Mouse (Mus musculus) kidney, embryonic 14.5 days (tissue): Measurements from ENCODE around the gene Rnf19b. TPM values are rescaled to one million over a fixed set of nuclear protein-coding genes. Genes with fewer than 3 reads are reported as not detected.

Experiments
- ATAC-seq: fragments of 200-750 bp; cut with Nextera tagmentation; 2 replicates; pipeline ENCODE4 v1.8.0; 2017; ENCODE audit warnings: moderate number of reproducible peaks, mild to moderate bottlenecking, moderate TSS enrichment, moderate library complexity; ENCODE audit not compliant: low FRiP score, low TSS enrichment
- H3K27ac ChIP-seq: fragments of 300-500 bp; sonication (generic); 2 replicates; pipeline ENCODE4 v1.5.1; 2014; ENCODE audit warnings: low read depth, mild to moderate bottlenecking, low read length, moderate library complexity, mixed read lengths
- H3K27me3 ChIP-seq: fragments of 300-500 bp; sonication (generic); 2 replicates; pipeline ENCODE4 v1.6.1; 2014; ENCODE audit warnings: mild to moderate bottlenecking, low read length; ENCODE audit not compliant: control insufficient read depth, insufficient read depth
- H3K36me3 ChIP-seq: fragments of 300-500 bp; sonication (generic); 2 replicates; pipeline ENCODE4 v1.6.1; 2014; ENCODE audit warnings: low read length, mixed read lengths; ENCODE audit not compliant: control insufficient read depth, insufficient read depth
- H3K4me1 ChIP-seq: fragments of 300-500 bp; sonication (generic); 2 replicates; pipeline ENCODE4 v1.6.1; 2014; ENCODE audit warnings: low read length, mixed read lengths; ENCODE audit not compliant: control insufficient read depth, insufficient read depth
- H3K4me2 ChIP-seq: fragments of 300-500 bp; sonication (generic); replicated peaks from 2 replicates; pipeline ENCODE4 v1.6.1; 2014; ENCODE audit warnings: low read depth, mild to moderate bottlenecking, low read length
- H3K4me3 ChIP-seq: fragments of 300-500 bp; sonication (generic); 2 replicates; pipeline ENCODE4 v1.5.1; 2014; ENCODE audit warnings: mild to moderate bottlenecking, low read length
- H3K9ac ChIP-seq: fragments of 300-500 bp; sonication (generic); 2 replicates; pipeline ENCODE4 v1.6.1; 2014; ENCODE audit warnings: low read depth, mild to moderate bottlenecking, low read length, moderate library complexity
- H3K9me3 ChIP-seq: fragments of 300-500 bp; sonication (generic); 2 replicates; pipeline ENCODE4 v1.6.1; 2016; ENCODE audit warnings: low read length; ENCODE audit not compliant: control insufficient read depth
- WGBS: fragments of 180-500 bp; shearing (Covaris S2); extraction: QIAGEN DNeasy Blood & Tissue Kit; methylation state at CpG from one replicate; pipeline ENCODE4 v1.1.7; 2014; 5-methylcytosine and 5-hydroxymethylcytosine counted together
- polyA plus RNA-seq: library from polyadenylated mRNA; unstranded; fragments of >200 nt; fragmentation: Nextera tagmentation; extraction: Ambion mirVana; gene quantifications from 2 replicates; pipeline ENCODE4 v1.2.1, GENCODE M21; 2014

Rnf19b gene
- polyA plus RNA-seq, 1 experiment from 2014 or later = 7.6 TPM

GRCm38 (mm10) chr4:129049306-129050011 is 8.6 kb upstream of the Rnf19b start:
- H3K36me3 ChIP-seq = no peaks in the 10 kb centered on the region
- H3K4me1 ChIP-seq = no peaks in the 10 kb centered on the region; the same call in 1 of the 2 replicates
- peaks cover 15% of the 10 kb centered on the region for H3K27me3 ChIP-seq
- WGBS = 3% methylated on average over 23 of the region's 23 CpGs
- H3K27ac ChIP-seq = 0 out of 2 replicates have a peak overlapping the region, but pooled peaks have one; percentile 9
- peak overlapping the region; percentile 63 for H3K9ac ChIP-seq
- peak overlapping the region; percentile 54 for H3K4me3 ChIP-seq
- H3K4me2 ChIP-seq = peak overlapping the region; percentile 95
- no peaks in the 10 kb centered on the region for H3K9me3 ChIP-seq
- ATAC-seq = peak; percentile 18; the same call in 1 of the 2 replicates

DNA sequence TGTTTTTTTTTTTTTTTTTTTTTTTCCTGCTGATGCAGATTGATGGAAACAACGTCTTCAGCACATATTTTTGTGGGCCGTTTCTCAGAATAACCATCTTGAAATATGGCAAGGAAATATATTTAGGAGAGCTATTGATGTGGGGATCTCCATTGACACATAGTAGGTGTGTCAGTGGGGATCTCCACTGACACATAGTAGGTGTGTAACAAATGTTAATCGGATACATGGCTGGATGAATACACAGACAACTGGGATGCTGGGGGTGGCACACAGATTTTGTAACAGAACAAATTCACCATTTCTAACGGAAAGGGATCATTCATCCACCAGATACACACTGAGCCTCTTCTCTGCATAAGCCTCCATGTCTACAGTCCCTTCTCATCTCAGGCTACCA is 7.7 kb upstream of the Rnf19b start:
- Histone ChIP-seq H3K27me3 (peaks cover 15% of the 10 kb centered on the region), H3K4me2 (no peak overlapping the region), H3K4me1 (no peaks in the 10 kb centered on the region; the same call in 1 of the 2 replicates), H3K4me3 (no peak overlapping the region), H3K9ac (no peak overlapping the region), H3K27ac (no peak overlapping the region), H3K9me3 (no peaks in the 10 kb centered on the region), H3K36me3 (no peaks in the 10 kb centered on the region)
- no peak for ATAC-seq
- 78% methylated on average over 4 of the region's 4 CpGs for WGBS

DNA sequence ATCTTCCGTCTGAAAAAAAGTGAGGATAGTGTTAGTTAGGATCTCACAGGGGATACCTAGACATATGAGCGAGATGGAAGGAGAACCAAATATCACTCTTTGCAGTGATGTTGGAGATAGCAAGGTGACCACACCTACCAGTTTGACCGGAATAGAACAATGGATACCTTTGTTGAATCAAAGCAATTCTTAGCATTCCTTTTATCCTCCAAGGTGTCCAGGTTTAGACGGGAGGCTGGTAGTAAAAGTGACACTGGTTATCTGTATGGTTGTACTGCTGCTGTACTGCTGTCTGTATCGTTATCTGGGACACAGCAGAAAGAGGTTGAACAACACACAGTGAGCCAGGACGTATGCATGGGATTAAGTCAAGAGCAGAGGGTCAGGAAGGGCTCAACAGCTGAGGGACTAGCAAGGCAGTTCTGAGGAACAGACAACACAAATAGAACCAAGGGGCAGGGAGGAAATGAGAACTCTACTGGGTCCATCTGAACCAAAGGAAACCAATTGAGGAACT is 7.1 kb upstream of the Rnf19b start:
- Histone ChIP-seq H3K27ac (no peak overlapping the region), H3K4me3 (no peak overlapping the region), H3K4me1 (no peaks in the 10 kb centered on the region; the same call in 1 of the 2 replicates), H3K9ac (no peak overlapping the region), H3K9me3 (no peaks in the 10 kb centered on the region), H3K4me2 (no peak overlapping the region), H3K36me3 (no peaks in the 10 kb centered on the region), H3K27me3 (peaks cover 15% of the 10 kb centered on the region)
- no peak for ATAC-seq
- 67% methylated on average over 6 of the region's 6 CpGs for WGBS

DNA sequence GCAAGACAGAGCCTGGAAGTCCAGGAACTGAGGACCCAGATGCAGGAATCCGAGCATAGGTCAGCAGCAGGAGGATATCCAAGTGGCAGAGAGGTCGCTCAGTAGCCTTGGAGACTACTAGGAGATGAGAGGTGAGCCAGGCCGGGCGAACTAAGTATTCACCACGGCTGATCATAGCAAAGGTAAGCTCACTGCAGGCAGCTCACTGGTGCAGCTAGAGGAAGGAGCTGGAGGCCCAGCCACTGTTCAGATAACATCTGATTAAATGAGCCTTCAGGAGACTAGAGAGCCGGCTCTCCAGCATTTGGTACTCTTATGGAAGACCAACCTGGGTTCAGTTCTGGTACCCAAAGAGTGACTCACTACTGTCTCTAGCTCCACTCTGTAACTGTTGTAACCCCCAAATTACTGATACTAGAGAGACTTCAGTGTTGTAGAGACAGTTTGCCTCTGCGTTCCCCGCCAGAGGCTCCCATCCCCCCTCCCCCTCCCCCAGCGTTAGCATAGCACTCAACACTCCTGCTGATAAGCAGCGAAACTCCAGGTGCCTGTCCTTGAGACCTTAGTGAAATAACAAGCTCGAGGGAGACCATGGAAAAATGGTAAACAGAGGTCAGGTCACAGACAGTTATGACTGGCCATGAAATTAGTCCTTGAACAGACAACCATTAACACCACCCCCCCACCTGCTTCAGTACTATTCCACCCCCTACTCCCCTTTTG is 6.4 kb upstream of the Rnf19b start:
- Histone ChIP-seq H3K9me3 (no peaks in the 10 kb centered on the region), H3K4me3 (no peak overlapping the region), H3K36me3 (no peaks in the 10 kb centered on the region), H3K27ac (no peak overlapping the region), H3K4me2 (no peak overlapping the region), H3K27me3 (peaks cover 15% of the 10 kb centered on the region), H3K9ac (no peak overlapping the region), H3K4me1 (no peaks in the 10 kb centered on the region; the same call in 1 of the 2 replicates)
- ATAC-seq = no peak
- WGBS = 35% methylated on average over 11 of the region's 11 CpGs

GRCm38 (mm10) chr4:129054757-129055156 is 3.3 kb upstream of the Rnf19b start:
- no peak for ATAC-seq
- Histone ChIP-seq H3K9ac (no peak overlapping the region), H3K27ac (no peak overlapping the region), H3K36me3 (no peaks in the 10 kb centered on the region), H3K9me3 (no peaks in the 10 kb centered on the region), H3K4me2 (no peak overlapping the region), H3K4me3 (no peak overlapping the region), H3K4me1 (peaks cover 7% of the 10 kb centered on the region), H3K27me3 (no peaks in the 10 kb centered on the region; the same call in 1 of the 2 replicates)
- 85% methylated on average over 12 of the region's 12 CpGs for WGBS

- no peaks in the 10 kb centered on the region; the same call in 1 of the 2 replicates for H3K27me3 ChIP-seq
- ATAC-seq = no peak
- H3K9me3 ChIP-seq = no peaks in the 10 kb centered on the region
- H3K36me3 ChIP-seq = no peaks in the 10 kb centered on the region
- H3K4me3 ChIP-seq = no peak overlapping the region
- peaks cover 9% of the 10 kb centered on the region for H3K4me1 ChIP-seq
- no peak overlapping the region for H3K27ac ChIP-seq
- H3K9ac ChIP-seq = no peak overlapping the region
- no peak overlapping the region for H3K4me2 ChIP-seq
- 88% methylated on average over 5 of the region's 5 CpGs for WGBS
These were observed 2.5 kb upstream of the Rnf19b start for GRCm38 (mm10) chr4:129055562-129055961.

GRCm38 (mm10) chr4:129057533-129058206 is 401 bp upstream of the Rnf19b start:
- Histone ChIP-seq H3K27ac (peak overlapping the region; percentile 78), H3K4me2 (peak overlapping the region; percentile 100)
- ATAC-seq = peak; percentile 96

DNA sequence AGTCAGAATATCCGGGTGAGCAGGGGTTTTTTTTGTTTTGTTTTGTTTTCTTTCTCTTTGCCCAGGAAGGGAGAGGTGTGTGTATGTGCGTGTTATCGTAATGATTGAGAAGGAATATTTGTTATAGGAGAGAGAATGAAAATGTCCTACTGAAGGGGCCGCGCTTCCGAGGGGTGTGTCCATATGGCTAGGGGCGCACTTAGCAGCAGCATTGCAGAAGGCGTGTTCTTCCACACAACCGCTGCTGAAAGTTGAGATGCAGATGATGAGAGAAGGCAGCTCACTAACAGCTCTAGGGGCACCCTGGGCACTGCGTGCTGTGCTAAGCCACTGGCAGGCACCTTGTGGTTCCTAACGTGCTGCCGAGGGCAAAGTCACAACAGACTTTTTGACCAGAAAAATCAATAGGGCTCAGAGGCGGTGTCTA is 1.1 kb downstream of the Rnf19b start:
- Histone ChIP-seq H3K27ac (no peak overlapping the region), H3K27me3 (no peaks in the 10 kb centered on the region), H3K9me3 (no peaks in the 10 kb centered on the region), H3K4me2 (peak overlapping the region; percentile 100), H3K4me1 (peaks cover 9% of the 10 kb centered on the region), H3K36me3 (no peaks in the 10 kb centered on the region), H3K4me3 (peak overlapping the region; percentile 85), H3K9ac (peak overlapping the region; percentile 94)
- 2% methylated on average over 13 of the region's 13 CpGs for WGBS
- no peak for ATAC-seq

More at GRCm38 (mm10) chr4:129057533-129058206, 401 bp upstream of the Rnf19b start:
- no peaks in the 10 kb centered on the region for H3K27me3 ChIP-seq
- H3K4me1 ChIP-seq = peaks cover 9% of the 10 kb centered on the region
- H3K9me3 ChIP-seq = no peaks in the 10 kb centered on the region
- H3K36me3 ChIP-seq = no peaks in the 10 kb centered on the region
- peak overlapping the region; percentile 94 for H3K9ac ChIP-seq
- H3K4me3 ChIP-seq = peak overlapping the region; percentile 85
- 4% methylated on average over 44 of the region's 44 CpGs for WGBS
